In genomic region chr12:73565620-73565969, GRCm38 (mm10) we compare ENCODE assay signal across 9 mouse cellular contexts. TPM values are rescaled to one million over a fixed set of nuclear protein-coding genes. Genes with fewer than 3 reads are reported as not detected.
DNase-seq lines count a peak whose midpoint lies in the region; ATAC-seq and TF ChIP-seq lines count a peak whose summit lies in the region.
"Had no signal": no experiment of that assay in that cellular context is flagged by ENCODE, and none has a peak within 500 bp of the region (broad histone marks: within the 10 kb centered on the region; RNA-seq: fewer than 3 reads in every experiment).

No protein-coding gene starts in this region.

- H3K4me2 ChIP-seq in neural tube, embryonic 11.5 days (ENCODE audit: low read depth), result peak overlapping the region; percentile 37
- H3K4me2 ChIP-seq in limb, embryonic 14.5 days (replicated peaks; ENCODE audit: low read depth, low read length, severe bottlenecking), result peak overlapping the region; percentile 47; the same call in 1 of the 2 replicates
- peak overlapping the region; percentile 61 for H3K4me2 ChIP-seq in stomach, embryonic 16.5 days (ENCODE audit: low read depth, low read length)

- no peaks in the 10 kb centered on the region for H3K9me3 ChIP-seq in neural tube, embryonic 11.5 days (ENCODE audit: control insufficient read depth, low read length)
- H3K9me3 ChIP-seq in limb, embryonic 14.5 days (ENCODE audit: control insufficient read depth, low read length), result no peaks in the 10 kb centered on the region
- no peaks in the 10 kb centered on the region for H3K9me3 ChIP-seq in stomach, embryonic 16.5 days (replicated peaks; ENCODE audit: control insufficient read depth, low read length)

- H3K27me3 ChIP-seq in cerebellum, adult 2 months (ENCODE audit: control insufficient read depth, insufficient read depth, low read length), result no peaks in the 10 kb centered on the region; the same call in 1 of the 2 replicates
- no peaks in the 10 kb centered on the region for H3K27me3 ChIP-seq in neural tube, embryonic 11.5 days (ENCODE audit: control insufficient read depth, insufficient read depth, low read length)
- H3K27me3 ChIP-seq in limb, embryonic 14.5 days (ENCODE audit: control insufficient read depth, insufficient read depth, low read length), result no peaks in the 10 kb centered on the region
- no peaks in the 10 kb centered on the region for H3K27me3 ChIP-seq in stomach, embryonic 16.5 days (ENCODE audit: control insufficient read depth, insufficient read depth, low read length)

- H3K4me3 ChIP-seq in cerebellum, adult 2 months (replicated peaks; ENCODE audit: insufficient read depth, low read depth, low read length), result peak overlapping the region; percentile 29
- no peak overlapping the region; the same call in 1 of the 2 replicates for H3K4me3 ChIP-seq in neural tube, embryonic 11.5 days (ENCODE audit: low read depth, low read length)
- peak overlapping the region; percentile 27; the same call in 1 of the 2 replicates for H3K4me3 ChIP-seq in limb, embryonic 14.5 days (replicated peaks; ENCODE audit: low read length)
- no peak overlapping the region; the same call in 1 of the 2 replicates for H3K4me3 ChIP-seq in stomach, embryonic 16.5 days (replicated peaks; ENCODE audit: low read length)

- no peak overlapping the region for H3K27ac ChIP-seq in cerebellum, adult 2 months (ENCODE audit: insufficient read depth, low read length)
- no peak overlapping the region for H3K27ac ChIP-seq in neural tube, embryonic 11.5 days (ENCODE audit: low read depth, low read length)
- H3K27ac ChIP-seq in limb, embryonic 14.5 days (replicated peaks; ENCODE audit: low read depth, low read length), result no peak overlapping the region
- H3K27ac ChIP-seq in stomach, embryonic 16.5 days (ENCODE audit: low read length), result no peak overlapping the region

- H3K36me3 ChIP-seq in neural tube, embryonic 11.5 days (ENCODE audit: control insufficient read depth, insufficient read depth, low read length), result no peaks in the 10 kb centered on the region
- no peaks in the 10 kb centered on the region for H3K36me3 ChIP-seq in limb, embryonic 14.5 days (ENCODE audit: control insufficient read depth, insufficient read depth, low read length)
- no peaks in the 10 kb centered on the region for H3K36me3 ChIP-seq in stomach, embryonic 16.5 days (ENCODE audit: control insufficient read depth, insufficient read depth, low read length)

- no peak for TF ChIP-seq CTCF in cerebellum, adult 2 months (IDR thresholded peaks at IDR 0.05; ENCODE audit: borderline replicate concordance, insufficient read depth, low read depth, low read length)

- no peak for ATAC-seq in neural tube, embryonic 11.5 days (ENCODE audit: insufficient read depth, low FRiP score, low TSS enrichment)
- ATAC-seq in limb, embryonic 14.5 days (ENCODE audit: low FRiP score, low read depth), result no peak
- ATAC-seq in stomach, embryonic 16.5 days (ENCODE audit: insufficient read depth, low FRiP score), result no peak

- no peaks in the 10 kb centered on the region for H3K4me1 ChIP-seq in cerebellum, adult 2 months (ENCODE audit: control insufficient read depth, insufficient read depth, low read length)
- no peaks in the 10 kb centered on the region for H3K4me1 ChIP-seq in neural tube, embryonic 11.5 days (ENCODE audit: control insufficient read depth, insufficient read depth, low read length)
- no peaks in the 10 kb centered on the region for H3K4me1 ChIP-seq in limb, embryonic 14.5 days (ENCODE audit: control insufficient read depth, insufficient read depth, low read length)
- no peaks in the 10 kb centered on the region for H3K4me1 ChIP-seq in stomach, embryonic 16.5 days (ENCODE audit: control insufficient read depth, insufficient read depth, low read length)

- DNase-seq in cerebellum, adult 2 months, result no peak
- DNase-seq in cerebellum, postnatal 4 days (ENCODE audit: low spot score in 2 of 2), result no peak
- DNase-seq in neural tube, embryonic 11.5 days (ENCODE audit: low spot score), result no peak
- DNase-seq in neural tube, embryonic 10.5 days (ENCODE audit: extremely low spot score, low spot score), result no peak
- no peak for DNase-seq in limb, embryonic 14.5 days (ENCODE audit: low spot score)
- no peak for DNase-seq in right cerebral cortex, postnatal 36 days (ENCODE audit: low spot score in 2 of 2)
- no peak for DNase-seq in layer of hippocampus, adult 11-12 months (ENCODE audit: low spot score)
- DNase-seq: layer of hippocampus, postnatal 36 days had no signal

- no peak for TF ChIP-seq POLR2A in cerebellum, adult 2 months (IDR thresholded peaks at IDR 0.05; ENCODE audit: borderline replicate concordance, insufficient read depth, low read length)
- no peak for TF ChIP-seq POLR2A in limb, embryonic 14.5 days (IDR thresholded peaks at IDR 0.05; ENCODE audit: borderline replicate concordance, extremely low read depth, insufficient read depth, insufficient read length)

- 28% methylated on average over 11 of the region's 11 CpGs for WGBS in cerebellum, adult 2 months
- 69% methylated on average over 11 of the region's 11 CpGs for WGBS in neural tube, embryonic 11.5 days
- 67% methylated on average over 11 of the region's 11 CpGs for WGBS in limb, embryonic 14.5 days
- 63% methylated on average over 11 of the region's 11 CpGs for WGBS in stomach, embryonic 16.5 days

- no peak overlapping the region for H3K9ac ChIP-seq in neural tube, embryonic 11.5 days (ENCODE audit: low read length)
- H3K9ac ChIP-seq in limb, embryonic 14.5 days (ENCODE audit: low read depth, low read length, severe bottlenecking), result no peak overlapping the region
- H3K9ac ChIP-seq in stomach, embryonic 16.5 days (ENCODE audit: low read length), result 0 out of 2 replicates have a peak overlapping the region, but pooled peaks have one; percentile 37

RNA-seq across cellular contexts. Expression of gene Prkch, which starts 19.0 kb away (rescaled TPM):
- 3.2 and 3.4 TPM in 2 replicates for polyA plus RNA-seq in cerebellum, adult 2 months (2012; rRNA removed)
- polyA plus RNA-seq in neural tube, embryonic 11.5 days (2014; fragmentation: Nextera tagmentation; extraction: Ambion mirVana), result 11.0 and 11.7 TPM in 2 replicates
- polyA plus RNA-seq in limb, embryonic 14.5 days (2012; rRNA removed), result 7.6 and 9.3 TPM in 2 replicates
- polyA plus RNA-seq in limb, embryonic 14.5 days (2014; fragmentation: Nextera tagmentation; extraction: Ambion mirVana), result 17.2 and 17.9 TPM in 2 replicates
- 9.8 and 11.0 TPM in 2 replicates for polyA plus RNA-seq in stomach, embryonic 16.5 days (2015; fragmentation: Nextera tagmentation; extraction: Ambion mirVana)

RNA-seq across cellular contexts. Expression of gene Tmem30b, which starts 19.4 kb away (rescaled TPM):
- polyA plus RNA-seq in cerebellum, adult 2 months (2012; rRNA removed), result 0.62 and 0.97 TPM in 2 replicates
- 2.3 and 2.6 TPM in 2 replicates for polyA plus RNA-seq in neural tube, embryonic 11.5 days (2014; fragmentation: Nextera tagmentation; extraction: Ambion mirVana)
- polyA plus RNA-seq in limb, embryonic 14.5 days (2012; rRNA removed), result 13.8 and 19.8 TPM in 2 replicates
- 16.9 and 17.0 TPM in 2 replicates for polyA plus RNA-seq in limb, embryonic 14.5 days (2014; fragmentation: Nextera tagmentation; extraction: Ambion mirVana)
- polyA plus RNA-seq in stomach, embryonic 16.5 days (2015; fragmentation: Nextera tagmentation; extraction: Ambion mirVana), result 38.6 and 42.7 TPM in 2 replicates

Comparison
In these comparisons a context has a peak if more than half of its experiments do, and no peak if none do; other contexts are left out.
1. H3K4me3 ChIP-seq: peak in cerebellum, adult 2 months (single experiment) and limb, embryonic 14.5 days (single experiment); none in neural tube, embryonic 11.5 days (single experiment) and stomach, embryonic 16.5 days (single experiment).
2. Peak in every context shown above with its lines, with median percentiles within 50 percentile points of each other: H3K4me2 ChIP-seq.